Mouse (Mus musculus) lung, postnatal 0 days (tissue): ENCODE data around the gene Cmbl. TPM values are rescaled to one million over a fixed set of nuclear protein-coding genes. Genes with fewer than 3 reads are reported as not detected.

Source experiments
- ATAC-seq: fragments of 200-750 bp; cut with Nextera tagmentation; 2 replicates; pipeline ENCODE4 v1.8.0; 2017; ENCODE audit warnings: moderate library complexity
- DNase-seq: peaks from one replicate; pipeline ENCODE4 v3.0.0-alpha.2; 2016; ENCODE audit warnings: low spot score
- H3K27ac ChIP-seq: fragments of 300-500 bp; sonication (generic); 2 replicates; pipeline ENCODE4 v1.5.1; 2014; ENCODE audit warnings: antibody characterized with exemption, mild to moderate bottlenecking, low read length, mixed read lengths
- H3K27me3 ChIP-seq: fragments of 300-500 bp; sonication (generic); replicated peaks from 2 replicates; pipeline ENCODE4 v1.6.1; 2014; ENCODE audit warnings: low read length, mixed read lengths; ENCODE audit not compliant: insufficient read depth
- H3K36me3 ChIP-seq: fragments of 300-500 bp; sonication (generic); 2 replicates; pipeline ENCODE4 v1.6.1; 2014; ENCODE audit warnings: low read length, mixed read lengths; ENCODE audit not compliant: insufficient read depth
- H3K4me1 ChIP-seq: fragments of 300-500 bp; sonication (generic); 2 replicates; pipeline ENCODE4 v1.6.1; 2014; ENCODE audit warnings: antibody characterized with exemption, low read depth, low read length, mixed read lengths; ENCODE audit not compliant: insufficient read depth
- H3K4me2 ChIP-seq: fragments of 300-500 bp; sonication (generic); replicated peaks from 2 replicates; pipeline ENCODE4 v1.6.1; 2014; ENCODE audit warnings: low read depth, mild to moderate bottlenecking, low read length, moderate library complexity, mixed read lengths
- H3K4me3 ChIP-seq: fragments of 300-500 bp; sonication (generic); 2 replicates; pipeline ENCODE4 v1.5.1; 2014; ENCODE audit warnings: low read depth, low read length
- H3K9ac ChIP-seq: fragments of 300-500 bp; sonication (generic); replicated peaks from 2 replicates; pipeline ENCODE4 v1.6.1; 2014; ENCODE audit warnings: low read depth, mild to moderate bottlenecking
- H3K9me3 ChIP-seq: fragments of 300-500 bp; sonication (generic); 2 replicates; pipeline ENCODE4 v1.6.1; 2016; ENCODE audit warnings: low read length, mixed read lengths
- CTCF ChIP-seq: IDR thresholded peaks from 2 replicates; pipeline ENCODE4 v1.5.1; 2016; ENCODE audit warnings: antibody characterized with exemption, mild to moderate bottlenecking
- EP300 ChIP-seq: IDR thresholded peaks from 2 replicates; pipeline ENCODE4 v1.6.1; 2016; ENCODE audit warnings: antibody characterized with exemption, mild to moderate bottlenecking, control low read depth
- WGBS: fragments of 180-500 bp; shearing (Covaris S2); extraction: QIAGEN DNeasy Blood & Tissue Kit; methylation state at CpG from one replicate; pipeline ENCODE4 v1.1.7; 2014; 5-methylcytosine and 5-hydroxymethylcytosine counted together
- polyA plus RNA-seq: library from polyadenylated mRNA; unstranded; fragments of >200 nt; fragmentation: Nextera tagmentation; extraction: Ambion mirVana; gene quantifications from 2 replicates; pipeline ENCODE4 v1.2.1, GENCODE M21; 2015

The Cmbl gene
- polyA plus RNA-seq, 1 experiment from 2014 or later: 12.2 TPM

DNA sequence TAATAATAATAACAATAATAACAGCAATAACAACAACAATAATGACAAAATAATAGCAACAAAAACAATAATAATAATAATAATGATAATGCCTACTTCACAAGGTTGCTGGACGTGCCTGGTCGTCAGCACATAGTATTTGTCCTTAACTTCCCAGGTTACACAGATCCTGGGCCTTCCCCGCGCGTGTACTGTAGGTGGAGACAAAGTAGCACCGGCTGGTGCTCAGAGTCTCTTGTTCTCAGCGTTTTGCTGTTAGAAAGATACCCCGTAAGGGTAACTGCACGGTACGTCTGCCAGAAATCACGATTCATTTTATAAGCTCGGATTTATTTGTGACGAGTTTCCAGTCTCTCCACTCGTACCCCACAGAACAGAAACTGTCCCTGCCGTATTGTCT is 37.2 kb downstream of the Cmbl start:
- Histone ChIP-seq H3K4me1 (peaks cover 9% of the 10 kb centered on the region), H3K4me2 (peak overlapping the region; percentile 56), H3K9ac (peak overlapping the region; percentile 79), H3K4me3 (peak overlapping the region; percentile 75), H3K27ac (peak overlapping the region; percentile 89), H3K27me3 (no peaks in the 10 kb centered on the region), H3K9me3 (no peaks in the 10 kb centered on the region), H3K36me3 (peaks cover 3% of the 10 kb centered on the region)
- ATAC-seq: peak; percentile 61
- 3% methylated on average over 15 of the region's 15 CpGs for WGBS
- peak; percentile 69 for DNase-seq
- TF ChIP-seq EP300 (no peak), CTCF (peak; percentile 70)

DNA sequence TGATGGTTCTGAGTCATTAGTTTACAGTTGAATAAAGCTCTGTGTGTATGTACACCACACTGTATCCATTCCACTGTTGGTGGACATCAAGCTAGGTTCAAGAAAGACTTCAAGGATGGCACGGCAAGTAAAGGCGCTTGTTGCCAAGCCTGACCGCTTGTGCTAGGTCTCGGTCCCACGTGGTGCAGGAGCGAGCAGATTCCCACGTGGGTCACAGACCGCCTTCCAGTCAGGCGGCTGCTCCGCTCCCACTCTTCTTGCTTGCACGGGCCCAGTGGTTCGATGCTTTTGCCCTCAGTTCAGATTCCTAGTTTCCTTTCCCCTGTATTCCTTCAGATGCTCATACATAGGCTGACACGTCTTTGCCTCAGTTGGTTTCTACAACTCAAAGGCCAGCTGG is 37.9 kb downstream of the Cmbl start:
- no peak for ATAC-seq
- no peak for TF ChIP-seq CTCF
- no peak for TF ChIP-seq EP300
- H3K9ac ChIP-seq: peak overlapping the region; percentile 23; the same call in 1 of the 2 replicates
- no peak overlapping the region for H3K4me3 ChIP-seq
- H3K27me3 ChIP-seq: no peaks in the 10 kb centered on the region
- no peak overlapping the region for H3K27ac ChIP-seq
- DNase-seq: no peak
- H3K36me3 ChIP-seq: no peaks in the 10 kb centered on the region; the same call in 1 of the 2 replicates
- peaks cover 9% of the 10 kb centered on the region for H3K4me1 ChIP-seq
- no peaks in the 10 kb centered on the region for H3K9me3 ChIP-seq
- no peak overlapping the region for H3K4me2 ChIP-seq
- WGBS: 85% methylated on average over 13 of the region's 13 CpGs

DNA sequence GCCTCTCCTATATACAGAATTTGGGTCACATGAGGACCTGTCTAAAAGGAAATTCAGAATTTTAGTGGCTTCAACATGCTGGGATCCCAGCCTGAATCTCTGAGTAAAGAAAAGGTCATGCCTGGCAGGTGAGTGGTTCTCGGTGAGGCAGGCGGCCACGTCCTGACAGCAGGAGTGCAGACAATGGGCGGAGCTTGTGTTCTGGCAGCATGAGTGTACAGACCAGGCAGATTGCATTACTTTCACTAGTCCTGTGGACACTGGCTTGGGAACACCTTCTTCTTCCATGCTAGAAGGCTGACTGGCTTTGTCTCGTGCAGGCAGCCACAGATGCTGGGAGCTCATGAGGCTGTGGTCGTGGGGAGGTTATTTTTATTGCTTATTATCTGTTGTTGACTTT is 41.6 kb downstream of the Cmbl start:
- Histone ChIP-seq H3K27me3 (no peaks in the 10 kb centered on the region), H3K9me3 (no peaks in the 10 kb centered on the region), H3K27ac (no peak overlapping the region), H3K4me2 (no peak overlapping the region), H3K36me3 (peaks cover 4% of the 10 kb centered on the region; the same call in 1 of the 2 replicates), H3K9ac (no peak overlapping the region), H3K4me1 (peaks cover 5% of the 10 kb centered on the region), H3K4me3 (no peak overlapping the region)
- ATAC-seq (no peak), DNase-seq (peak; percentile 59)
- WGBS: 60% methylated on average over 6 of the region's 6 CpGs
- TF ChIP-seq EP300 (no peak), CTCF (no peak)

DNA sequence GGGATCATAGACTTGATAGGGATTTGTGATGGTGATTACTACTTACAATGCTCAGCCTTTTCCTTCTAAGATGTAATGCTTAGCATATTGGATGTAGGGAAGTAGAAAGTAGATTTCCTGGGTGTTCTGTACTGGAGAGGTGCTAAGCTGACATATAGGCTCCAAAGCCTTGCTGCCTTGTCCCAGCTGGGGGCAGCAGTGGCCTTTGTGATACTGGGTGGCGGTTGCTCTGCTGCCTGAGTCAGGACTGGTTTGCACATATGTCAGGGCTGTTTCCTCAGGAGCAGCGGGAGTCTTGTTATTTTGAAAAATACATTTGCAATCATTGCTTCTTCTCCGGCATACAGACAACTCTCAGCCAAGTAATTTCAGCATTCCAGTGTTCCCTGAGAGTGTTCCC is 45.8 kb downstream of the Cmbl start:
- no peaks in the 10 kb centered on the region for H3K27me3 ChIP-seq
- H3K9me3 ChIP-seq: no peaks in the 10 kb centered on the region
- TF ChIP-seq CTCF: peak; percentile 72
- TF ChIP-seq EP300: no peak
- no peak overlapping the region for H3K27ac ChIP-seq
- H3K9ac ChIP-seq: no peak overlapping the region
- H3K36me3 ChIP-seq: 0 out of 2 replicates have a peak, but pooled peaks cover 4% of the 10 kb centered on the region
- DNase-seq: peak; percentile 64
- 65% methylated on average over 3 of the region's 3 CpGs for WGBS
- H3K4me1 ChIP-seq: no peaks in the 10 kb centered on the region
- no peak overlapping the region for H3K4me3 ChIP-seq
- peak; percentile 62 for ATAC-seq
- no peak overlapping the region for H3K4me2 ChIP-seq

DNA sequence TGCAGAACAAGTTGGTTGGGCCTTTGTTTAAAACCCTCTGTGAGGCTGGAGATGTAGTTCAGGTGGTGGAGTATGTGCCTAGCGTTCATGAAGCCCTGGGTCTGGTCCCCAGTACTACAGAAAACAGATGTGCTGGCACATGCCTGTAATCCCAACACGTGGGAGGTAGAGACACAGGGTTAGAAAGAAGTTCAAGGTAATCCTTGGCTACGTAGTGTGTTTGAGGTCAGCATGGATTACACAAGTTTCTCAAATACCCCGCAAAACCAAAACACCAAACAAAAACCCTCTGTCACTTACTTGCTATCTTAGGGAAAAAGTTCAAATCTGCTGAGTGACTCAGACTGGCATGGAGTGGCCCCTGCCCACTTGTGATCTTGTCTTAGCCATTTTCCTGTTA is 46.8 kb downstream of the Cmbl start:
- Histone ChIP-seq H3K27me3 (no peaks in the 10 kb centered on the region), H3K9ac (no peak overlapping the region), H3K36me3 (0 out of 2 replicates have a peak, but pooled peaks cover 4% of the 10 kb centered on the region), H3K4me3 (no peak overlapping the region), H3K4me1 (no peaks in the 10 kb centered on the region), H3K9me3 (no peaks in the 10 kb centered on the region), H3K4me2 (no peak overlapping the region), H3K27ac (no peak overlapping the region)
- ATAC-seq: no peak
- 94% methylated on average over 4 of the region's 4 CpGs for WGBS
- no peak for DNase-seq
- TF ChIP-seq EP300 (no peak), CTCF (no peak)

DNA sequence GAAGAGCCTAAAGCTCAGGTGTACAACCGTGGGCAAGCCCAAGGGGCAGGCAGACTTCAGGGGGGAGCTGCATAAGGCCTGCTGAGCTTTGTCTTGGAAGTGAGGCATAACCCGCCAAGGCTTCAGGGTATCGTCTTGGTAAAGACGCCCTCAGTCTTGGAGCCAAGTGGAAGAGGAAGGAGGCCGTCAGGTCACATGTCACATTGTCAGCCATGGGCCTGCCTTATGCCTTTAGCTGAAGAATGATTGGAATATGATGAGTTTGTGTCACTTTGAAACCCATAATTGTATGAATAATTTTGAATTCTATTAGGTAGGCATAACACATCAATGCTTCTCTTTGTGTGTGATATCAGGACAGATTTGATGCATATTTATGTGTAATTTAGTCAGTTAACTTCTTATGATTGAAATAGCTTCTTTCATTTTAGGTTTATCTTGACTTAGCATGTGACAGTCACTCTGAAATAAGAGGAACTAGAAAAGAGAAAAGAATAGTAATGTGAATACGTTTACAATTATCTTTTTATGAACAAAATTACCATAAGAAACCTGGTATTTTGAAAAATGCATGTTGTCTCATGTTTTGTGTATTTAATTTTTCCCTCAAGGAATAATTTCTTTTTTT is 48.8 kb downstream of the Cmbl start:
- Histone ChIP-seq H3K27me3 (no peaks in the 10 kb centered on the region), H3K4me2 (no peak overlapping the region), H3K9ac (no peak overlapping the region), H3K9me3 (no peaks in the 10 kb centered on the region), H3K36me3 (peaks cover 15% of the 10 kb centered on the region), H3K4me1 (no peaks in the 10 kb centered on the region), H3K4me3 (no peak overlapping the region), H3K27ac (no peak overlapping the region)
- 80% methylated on average over 6 of the region's 6 CpGs for WGBS
- no peak for TF ChIP-seq EP300
- TF ChIP-seq CTCF: no peak
- no peak for DNase-seq
- no peak for ATAC-seq
